Mouse (Mus musculus): ENCODE measurements around the gene Rif1. TPM values are rescaled to one million over a fixed set of nuclear protein-coding genes. Genes with fewer than 3 reads are reported as not detected.
"Not testable (repeated sequence)": the region's sequence is repeated elsewhere in the genome, so short reads cannot be mapped to it uniquely, and the experiment has no call there.

Gene Rif1
- polyA plus RNA-seq, 1 experiment from 2014 or later: 32.4 TPM

GRCm38 (mm10) chr2:52084013-52084412, 11.4 kb downstream of the Rif1 start:
- Histone ChIP-seq H3K36me3 (peaks cover 92% of the 10 kb centered on the region), H3K4me3 (no peak overlapping the region), H3K9me3 (no peaks in the 10 kb centered on the region), H3K27ac (no peak overlapping the region), H3K4me1 (no peaks in the 10 kb centered on the region), H3K27me3 (ENCODE audit: insufficient read depth, poor library complexity, severe bottlenecking) (no peaks in the 10 kb centered on the region)
- WGBS: 95% methylated on average over 3 of the region's 3 CpGs
- no peak for DNase-seq (ENCODE audit: low spot score)

DNA sequence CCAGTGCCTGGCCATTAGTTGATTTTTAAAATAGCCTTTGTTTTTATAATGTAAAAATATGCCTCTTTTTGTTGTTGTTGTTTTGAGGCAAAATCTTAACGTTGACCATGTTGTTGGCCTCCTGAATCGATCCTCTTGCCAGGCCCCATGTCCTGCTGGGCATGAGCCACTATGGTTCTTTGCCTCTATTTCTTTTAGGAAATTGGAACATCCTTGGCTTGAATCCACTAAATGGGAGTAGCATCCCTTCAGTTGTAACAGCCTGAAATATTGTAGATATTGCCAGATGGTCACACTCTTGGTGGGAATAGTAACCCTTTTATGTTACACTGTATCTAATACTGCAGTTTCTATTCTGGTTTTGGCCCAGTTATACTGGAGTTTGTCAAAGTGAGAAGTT, 11.9 kb downstream of the Rif1 start:
- Histone ChIP-seq H3K9me3 (no peaks in the 10 kb centered on the region), H3K36me3 (peaks cover 92% of the 10 kb centered on the region), H3K27ac (no peak overlapping the region), H3K27me3 (ENCODE audit: insufficient read depth, poor library complexity, severe bottlenecking) (no peaks in the 10 kb centered on the region), H3K4me1 (no peaks in the 10 kb centered on the region), H3K4me3 (no peak overlapping the region)
- WGBS: 92% methylated on average over 2 of the region's 2 CpGs
- DNase-seq (ENCODE audit: low spot score): no peak

DNA sequence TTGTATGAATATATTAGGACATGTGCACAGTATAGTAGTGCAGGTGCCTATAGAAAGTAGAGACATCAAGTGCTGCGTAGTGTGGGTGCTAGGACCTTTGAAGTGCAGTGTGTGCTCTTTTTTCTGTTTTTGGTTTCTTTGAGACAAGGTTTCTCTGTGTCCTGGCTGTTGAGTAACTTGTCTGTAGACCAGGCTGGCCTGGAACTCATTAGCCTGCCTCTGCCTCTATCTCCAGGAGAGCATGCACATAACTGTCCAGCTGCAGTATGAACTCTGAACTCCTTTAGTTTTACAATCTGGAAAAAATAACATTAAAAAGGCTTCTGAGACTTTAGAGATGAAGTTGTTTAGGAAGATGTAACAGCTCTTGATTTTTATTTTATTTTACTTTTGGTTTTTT, 41.5 kb downstream of the Rif1 start:
- H3K27me3 ChIP-seq (ENCODE audit: insufficient read depth, poor library complexity, severe bottlenecking): no peaks in the 10 kb centered on the region
- H3K4me3 ChIP-seq: no peak overlapping the region
- WGBS: 92% methylated on average over 1 of the region's 1 CpGs
- DNase-seq (ENCODE audit: low spot score): no peak
- H3K9me3 ChIP-seq: no peaks in the 10 kb centered on the region
- no peak overlapping the region for H3K27ac ChIP-seq
- peaks cover 90% of the 10 kb centered on the region for H3K36me3 ChIP-seq
- H3K4me1 ChIP-seq: no peaks in the 10 kb centered on the region

GRCm38 (mm10) chr2:52131370-52131769, 58.7 kb downstream of the Rif1 start:
- peaks cover 30% of the 10 kb centered on the region for H3K36me3 ChIP-seq
- 95% methylated on average over 20 of the region's 20 CpGs for WGBS
- H3K4me1 ChIP-seq; H3K27me3 ChIP-seq (ENCODE audit: insufficient read depth, poor library complexity, severe bottlenecking); H3K4me3 ChIP-seq; H3K27ac ChIP-seq; DNase-seq (ENCODE audit: low spot score); H3K9me3 ChIP-seq: not testable (repeated sequence)

DNA sequence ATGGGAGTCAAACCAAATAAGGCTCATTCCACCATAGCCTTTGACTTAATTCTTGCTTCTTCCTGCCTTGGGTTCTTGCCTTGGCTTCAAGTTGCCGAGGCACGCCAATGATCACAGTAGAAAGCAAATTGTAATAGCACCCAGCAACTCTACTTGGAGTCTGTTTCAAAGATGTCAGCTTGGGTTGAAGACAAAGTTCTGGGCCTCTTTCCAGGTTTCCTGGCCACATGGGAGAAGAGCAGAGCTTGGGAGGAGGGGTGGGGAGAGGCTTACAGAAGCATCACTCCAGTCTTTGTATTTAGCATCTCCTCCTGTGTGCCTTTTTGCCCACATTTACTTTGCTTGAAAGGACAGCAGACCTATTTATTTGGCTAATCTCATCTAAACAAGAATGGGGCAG, 60.7 kb downstream of the Rif1 start:
- no peak overlapping the region for H3K4me3 ChIP-seq
- no peak overlapping the region for H3K27ac ChIP-seq
- 96% methylated on average over 2 of the region's 2 CpGs for WGBS
- no peaks in the 10 kb centered on the region for H3K27me3 ChIP-seq (ENCODE audit: insufficient read depth, poor library complexity, severe bottlenecking)
- no peaks in the 10 kb centered on the region for H3K9me3 ChIP-seq
- peaks cover 27% of the 10 kb centered on the region for H3K36me3 ChIP-seq
- DNase-seq (ENCODE audit: low spot score): no peak
- peaks cover 6% of the 10 kb centered on the region for H3K4me1 ChIP-seq

GRCm38 (mm10) chr2:52153064-52153463, 80.4 kb downstream of the Rif1 start:
- Histone ChIP-seq H3K4me3 (no peak overlapping the region), H3K27ac (no peak overlapping the region), H3K27me3 (ENCODE audit: insufficient read depth, poor library complexity, severe bottlenecking) (no peaks in the 10 kb centered on the region), H3K36me3 (no peaks in the 10 kb centered on the region), H3K9me3 (no peaks in the 10 kb centered on the region), H3K4me1 (no peaks in the 10 kb centered on the region)
- 45% methylated on average over 3 of the region's 3 CpGs for WGBS
- no peak for DNase-seq (ENCODE audit: low spot score)

GRCm38 (mm10) chr2:52169243-52170005, 96.8 kb downstream of the Rif1 start:
- Histone ChIP-seq H3K27ac (no peak overlapping the region), H3K4me1 (0 out of 2 replicates have a peak, but pooled peaks cover 6% of the 10 kb centered on the region), H3K36me3 (no peaks in the 10 kb centered on the region), H3K9me3 (no peaks in the 10 kb centered on the region), H3K4me3 (no peak overlapping the region), H3K27me3 (ENCODE audit: insufficient read depth, poor library complexity, severe bottlenecking) (no peaks in the 10 kb centered on the region)
- 54% methylated on average over 7 of the region's 7 CpGs for WGBS
- DNase-seq (ENCODE audit: low spot score): no peak

Other genes starting within 250 kb of the Rif1 start
- 10.4 and 10.7 TPM in 2 replicates for gene Rbm43, start 137.7 kb upstream of the Rif1 start, polyA plus RNA-seq (2016; fragmentation: Nextera tagmentation; extraction: Ambion mirVana)
- 6.5 and 8.0 TPM in 2 replicates for gene Nmi, start 99.3 kb upstream of the Rif1 start, polyA plus RNA-seq (2016; fragmentation: Nextera tagmentation; extraction: Ambion mirVana)
- gene Tnfaip6, start 34.8 kb upstream of the Rif1 start, polyA plus RNA-seq (2016; fragmentation: Nextera tagmentation; extraction: Ambion mirVana): 4.5 and 6.7 TPM in 2 replicates

Data from heart, embryonic 10.5 days (tissue).